Mouse (Mus musculus) thymus, adult 18-20 months (tissue): ENCODE results near the gene Pld5.

ENCODE experiments used
- DNase-seq, 2 experiments: peaks; one replicate each; pipeline ENCODE4 v3.0.0; 2022; ENCODE audit warnings: mixed read lengths in 2 of 2

Gene Pld5

DNA sequence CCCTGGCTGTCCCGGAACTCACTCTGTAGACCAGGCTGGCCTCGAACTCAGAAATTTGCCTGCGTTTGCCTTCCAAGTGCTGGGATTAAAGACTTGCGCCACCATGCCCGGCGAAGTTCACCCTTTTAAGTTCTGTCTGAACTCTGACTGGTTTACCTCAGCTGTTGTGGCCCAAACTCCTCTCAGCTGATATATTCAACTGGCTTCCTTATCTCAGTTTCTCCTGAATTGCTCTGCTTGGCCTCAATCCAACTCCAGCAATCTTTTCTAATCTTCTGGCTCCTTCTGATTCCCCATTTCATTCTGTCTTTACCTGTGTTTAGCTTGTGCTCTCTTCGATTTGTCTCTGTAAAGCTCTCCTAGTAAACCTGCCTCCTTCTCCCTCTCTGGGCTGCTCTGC lies 331.9 kb downstream of the Pld5 start:
- no peak for DNase-seq

DNA sequence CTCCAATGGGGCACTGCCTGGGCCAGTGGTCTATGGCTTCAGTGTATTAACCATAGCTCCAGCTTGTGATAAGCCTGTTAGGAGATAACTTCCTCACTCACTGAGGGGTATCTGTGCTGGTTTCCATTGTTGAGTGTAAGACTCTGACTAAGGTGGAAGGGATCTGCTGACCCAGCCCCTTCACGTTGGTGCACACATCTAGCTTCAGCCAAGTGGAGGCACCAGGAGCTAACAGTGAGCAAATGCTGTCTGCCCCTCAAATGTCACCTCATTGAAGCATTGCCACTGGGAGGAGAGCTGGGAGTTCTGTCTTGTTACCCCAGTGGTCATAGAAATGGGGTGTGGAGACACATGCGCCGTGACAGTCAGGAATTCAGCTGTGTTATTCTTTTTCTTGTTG lies 336.4 kb downstream of the Pld5 start:
- DNase-seq, result no peak

DNA sequence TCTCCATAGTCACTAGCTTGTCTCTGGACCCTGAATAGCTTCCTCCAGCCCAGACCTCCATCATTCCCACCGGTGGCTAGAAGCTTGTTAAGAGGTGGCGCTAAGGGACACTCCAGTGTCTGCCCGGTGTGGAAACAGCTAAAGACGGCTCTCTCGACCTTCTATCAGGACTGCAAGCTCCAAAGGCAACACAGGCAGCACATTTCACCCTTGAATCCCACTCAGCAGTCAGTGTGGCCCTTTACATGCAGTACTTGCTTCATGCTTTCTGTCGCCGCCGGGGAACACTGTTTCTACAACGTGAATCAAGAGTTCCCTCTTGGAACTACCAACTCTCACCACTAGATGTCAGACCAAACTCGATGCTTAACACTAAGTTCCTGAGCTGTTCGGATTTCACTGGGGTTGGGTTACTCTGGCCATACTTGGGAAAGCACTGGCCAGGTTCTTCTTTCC lies 338.8 kb downstream of the Pld5 start:
- DNase-seq, result no peak

DNA sequence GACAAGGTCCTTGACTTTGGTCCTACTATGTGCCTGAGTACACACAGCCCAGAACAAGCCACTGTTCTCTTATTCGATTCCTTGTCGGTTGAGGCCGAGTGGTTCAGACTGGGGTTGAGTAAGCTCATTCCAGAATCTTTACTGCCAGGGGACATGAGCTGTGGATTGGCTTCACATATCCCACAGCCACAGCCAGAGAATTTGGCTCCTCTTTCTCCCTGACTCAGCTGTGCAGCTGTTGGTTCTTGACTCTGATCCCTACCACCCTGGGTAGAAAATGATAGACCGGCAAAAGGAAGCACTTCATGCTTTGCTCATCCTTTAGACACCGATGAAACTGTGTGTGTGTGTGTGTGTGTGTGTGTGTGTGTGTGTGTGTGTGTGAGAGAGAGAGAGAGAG lies 343.7 kb downstream of the Pld5 start:
- DNase-seq, result no peak

GRCm38 (mm10) chr1:175923848-175924787 lies 351.0 kb downstream of the Pld5 start:
- peak; percentile 7 to 9 for DNase-seq

DNA sequence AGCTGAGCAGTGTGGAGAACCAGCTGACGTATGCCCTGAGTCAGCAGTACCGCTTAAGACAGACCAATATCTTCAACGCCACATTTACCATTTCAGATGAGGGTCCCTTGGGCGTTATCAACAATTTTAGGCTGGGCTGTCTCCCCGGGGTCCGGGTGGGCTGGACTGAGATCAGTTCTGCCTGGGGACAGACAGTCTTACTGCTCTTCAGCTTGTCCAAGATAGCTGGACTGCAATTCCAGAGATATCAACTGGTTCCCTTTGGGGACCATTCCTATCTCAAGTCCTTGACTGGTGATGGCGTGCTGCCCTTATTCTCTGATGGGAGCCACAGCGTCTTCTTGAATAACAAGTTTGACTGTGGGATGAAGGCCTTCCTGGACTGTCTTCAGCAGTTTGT lies 354.0 kb downstream of the Pld5 start:
- no peak for DNase-seq

- no peak for DNase-seq
Observed at GRCm38 (mm10) chr1:175920029-175920428, 355.1 kb downstream of the Pld5 start, which contains the start of gene Gm38100. Gene Gm38100 (plus strand): TSS chr1:175920329.

- DNase-seq, result no peak
Observed at GRCm38 (mm10) chr1:175913728-175914303, 361.3 kb downstream of the Pld5 start.
